10 mouse cellular contexts compared by ENCODE assay signal in genomic region chr12:31825821-31826220, GRCm38 (mm10).
A peak's percentile ranks its signal among the peaks of the same experiment; 100 is the strongest.
DNase-seq lines count a peak whose midpoint lies in the region; ATAC-seq and TF ChIP-seq lines count a peak whose summit lies in the region.
"Had no signal": no experiment of that assay in that cellular context is flagged by ENCODE, and none has a peak within 500 bp of the region (broad histone marks: within the 10 kb centered on the region; RNA-seq: fewer than 3 reads in every experiment).

No protein-coding gene starts in this region.

- intact Hi-C loops in heart, adult 2 months (cut with DNase I) = no loop called here
- intact Hi-C loops in left cerebral cortex, postnatal 4 days (cut with DNase I) = no loop called here

- no peak for TF ChIP-seq POLR2A in heart, adult 2 months (IDR thresholded peaks at IDR 0.05; ENCODE audit: insufficient read depth, low read depth, low read length)

- H3K27ac ChIP-seq in heart, adult 2 months = no peak overlapping the region
- H3K27ac ChIP-seq in liver, embryonic 12.5 days = no peak overlapping the region
- H3K27ac ChIP-seq: limb, embryonic 15.5 days had no signal

- no peak overlapping the region for H3K9ac ChIP-seq in heart, adult 2 months (ENCODE audit: low read depth, low read length)
- no peak overlapping the region for H3K9ac ChIP-seq in liver, embryonic 12.5 days
- H3K9ac ChIP-seq: limb, embryonic 15.5 days had no signal

- peaks cover 7% of the 10 kb centered on the region for H3K36me3 ChIP-seq in heart, adult 2 months (ENCODE audit: control insufficient read depth, insufficient read depth, low read length)
- no peaks in the 10 kb centered on the region for H3K36me3 ChIP-seq in liver, embryonic 12.5 days

- H3K4me2 ChIP-seq in liver, embryonic 12.5 days = no peak overlapping the region
- H3K4me2 ChIP-seq: limb, embryonic 15.5 days had no signal

- no peaks in the 10 kb centered on the region for H3K79me2 ChIP-seq in heart, adult 2 months (replicated peaks; ENCODE audit: control insufficient read depth, insufficient read depth, low read length)

- no peak for TF ChIP-seq EP300 in heart, adult 2 months (IDR thresholded peaks at IDR 0.05; ENCODE audit: insufficient read depth, low read depth, low read length)

- DNase-seq in heart, adult 2 months = peak; percentile 9 to 29
- DNase-seq in heart, adult 8-10 months (ENCODE audit: low spot score) = no peak
- DNase-seq in right cerebral cortex, adult 2 months (ENCODE audit: low spot score in 2 of 2) = peak; percentile 22 to 52
- no peak for DNase-seq in right cerebral cortex, postnatal 25 days
- peak; percentile 74 for DNase-seq in cerebellum, adult 11-12 months
- peak; percentile 11 for DNase-seq in left cerebral cortex, postnatal 4 days
- DNase-seq: kidney, postnatal 25 days had no signal

- H3K4me1 ChIP-seq in heart, adult 2 months (ENCODE audit: control insufficient read depth, insufficient read depth, low read length) = peaks cover 3% of the 10 kb centered on the region
- H3K4me1 ChIP-seq in liver, embryonic 12.5 days = no peaks in the 10 kb centered on the region

- ATAC-seq in megakaryocyte-erythroid progenitor cell, adult 5-6 weeks (replicated peaks; ENCODE audit: low FRiP score, low TSS enrichment, poor library complexity, severe bottlenecking) = no peak
- ATAC-seq in liver, embryonic 12.5 days = no peak

- no peaks in the 10 kb centered on the region for H3K27me3 ChIP-seq in heart, adult 2 months (ENCODE audit: control insufficient read depth, insufficient read depth, low read length)
- no peaks in the 10 kb centered on the region for H3K27me3 ChIP-seq in liver, embryonic 12.5 days (replicated peaks)
- H3K27me3 ChIP-seq: limb, embryonic 15.5 days had no signal

- WGBS in heart, adult 2 months = 53% methylated on average over 10 of the region's 10 CpGs
- WGBS in liver, embryonic 12.5 days (ENCODE audit: insufficient replicate concordance) = 74% methylated on average over 10 of the region's 10 CpGs

- H3K4me3 ChIP-seq in heart, adult 2 months = no peak overlapping the region
- no peak overlapping the region for H3K4me3 ChIP-seq in liver, embryonic 12.5 days
- H3K4me3 ChIP-seq: limb, embryonic 15.5 days had no signal

- TF ChIP-seq CTCF in heart, adult 2 months (IDR thresholded peaks at IDR 0.05) = no peak

- H3K9me3 ChIP-seq in liver, embryonic 12.5 days (replicated peaks) = no peaks in the 10 kb centered on the region
- H3K9me3 ChIP-seq: limb, embryonic 15.5 days had no signal

Comparison
In these comparisons a context has a peak if more than half of its experiments do, and no peak if none do; other contexts are left out.
1. DNase-seq: peak in heart, adult 2 months (2 of 2), right cerebral cortex, adult 2 months (2 of 2), cerebellum, adult 11-12 months (single experiment) and left cerebral cortex, postnatal 4 days (single experiment); none in heart, adult 8-10 months (single experiment) and right cerebral cortex, postnatal 25 days (single experiment).